Mouse (Mus musculus) liver, postnatal 0 days (tissue): ENCODE results near the gene Fzr1. TPM values are rescaled to one million over a fixed set of nuclear protein-coding genes. Genes with fewer than 3 reads are reported as not detected.

Experiments used
- ATAC-seq: fragments of 200-750 bp; cut with Nextera tagmentation; 2 replicates; pipeline ENCODE4 v1.8.0; 2017; ENCODE audit warnings: mild to moderate bottlenecking, moderate library complexity
- DNase-seq: peaks from one replicate; pipeline ENCODE4 v3.0.0-alpha.2; 2016
- H3K27ac ChIP-seq: fragments of 300-500 bp; sonication (generic); 2 replicates; pipeline ENCODE4 v1.5.1; 2014; ENCODE audit warnings: antibody characterized with exemption, moderate library complexity, mild to moderate bottlenecking, low read depth
- H3K27me3 ChIP-seq: fragments of 300-500 bp; sonication (generic); 2 replicates; pipeline ENCODE4 v1.6.1; 2014; ENCODE audit warnings: low read length, control low read depth, mixed read lengths; ENCODE audit not compliant: insufficient read depth
- H3K36me3 ChIP-seq: fragments of 300-500 bp; sonication (generic); replicated peaks from 2 replicates; pipeline ENCODE4 v1.6.1; 2014; ENCODE audit warnings: mild to moderate bottlenecking, control low read depth, low read length, moderate library complexity, mixed read lengths; ENCODE audit not compliant: insufficient read depth
- H3K4me1 ChIP-seq: fragments of 300-500 bp; sonication (generic); 2 replicates; pipeline ENCODE4 v1.6.1; 2014; ENCODE audit warnings: antibody characterized with exemption, mild to moderate bottlenecking, control low read depth; ENCODE audit not compliant: insufficient read depth
- H3K4me2 ChIP-seq: fragments of 300-500 bp; sonication (generic); 2 replicates; pipeline ENCODE4 v1.6.1; 2014; ENCODE audit warnings: low read depth, mild to moderate bottlenecking, low read length, moderate library complexity, mixed read lengths
- H3K4me3 ChIP-seq: fragments of 300-500 bp; sonication (generic); 2 replicates; pipeline ENCODE4 v1.5.1; 2014; ENCODE audit warnings: low read depth, low read length
- H3K9ac ChIP-seq: fragments of 300-500 bp; sonication (generic); replicated peaks from 2 replicates; pipeline ENCODE4 v1.6.1; 2014; ENCODE audit warnings: mild to moderate bottlenecking, moderate library complexity
- H3K9me3 ChIP-seq: fragments of 300-500 bp; sonication (generic); 2 replicates; pipeline ENCODE4 v1.6.1; 2016; ENCODE audit warnings: mild to moderate bottlenecking, control low read depth, low read length, mixed read lengths
- CTCF ChIP-seq: sonication (generic); IDR thresholded peaks from 2 replicates; pipeline ENCODE4 v1.5.1; 2016; ENCODE audit warnings: antibody characterized with exemption, low read depth
- EP300 ChIP-seq: IDR thresholded peaks from 2 replicates; pipeline ENCODE4 v1.6.1; 2016; ENCODE audit warnings: antibody characterized with exemption, low read depth, mild to moderate bottlenecking
- WGBS: fragments of 180-500 bp; shearing (Covaris S2); extraction: QIAGEN DNeasy Blood & Tissue Kit; methylation state at CpG from one replicate; pipeline ENCODE4 v1.1.7; 2014; ENCODE audit not compliant: insufficient replicate concordance; 5-methylcytosine and 5-hydroxymethylcytosine counted together
- polyA plus RNA-seq: library from polyadenylated mRNA; unstranded; fragments of >200 nt; fragmentation: Nextera tagmentation; extraction: Ambion mirVana; gene quantifications from 2 replicates; pipeline ENCODE4 v1.2.1, GENCODE M21; 2015

The Fzr1 gene
- polyA plus RNA-seq, 1 experiment from 2014 or later: 69.7 TPM

DNA sequence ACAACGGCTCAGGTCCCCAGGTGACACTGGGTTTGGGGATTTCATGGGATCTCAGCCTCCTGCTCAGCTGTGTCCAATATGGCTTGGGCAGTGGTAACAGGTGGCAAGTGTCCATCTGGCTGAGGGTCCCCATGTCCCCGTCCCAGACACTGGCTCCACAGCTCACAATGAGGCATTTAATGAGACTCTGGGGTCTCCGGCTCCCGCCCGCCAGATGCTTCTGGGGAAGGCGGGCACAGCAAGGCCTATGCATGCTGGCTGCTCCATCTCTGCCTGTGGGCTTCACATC lies 11.2 kb downstream of the Fzr1 start:
- Histone ChIP-seq H3K4me1 (peaks cover 37% of the 10 kb centered on the region), H3K9ac (no peak overlapping the region), H3K4me2 (no peak overlapping the region), H3K9me3 (no peaks in the 10 kb centered on the region), H3K27me3 (no peaks in the 10 kb centered on the region), H3K4me3 (no peak overlapping the region), H3K27ac (no peak overlapping the region), H3K36me3 (peaks cover 79% of the 10 kb centered on the region)
- DNase-seq (no peak), ATAC-seq (no peak)
- TF ChIP-seq CTCF (no peak), EP300 (no peak)
- WGBS: 89% methylated on average over 6 of the region's 6 CpGs

DNA sequence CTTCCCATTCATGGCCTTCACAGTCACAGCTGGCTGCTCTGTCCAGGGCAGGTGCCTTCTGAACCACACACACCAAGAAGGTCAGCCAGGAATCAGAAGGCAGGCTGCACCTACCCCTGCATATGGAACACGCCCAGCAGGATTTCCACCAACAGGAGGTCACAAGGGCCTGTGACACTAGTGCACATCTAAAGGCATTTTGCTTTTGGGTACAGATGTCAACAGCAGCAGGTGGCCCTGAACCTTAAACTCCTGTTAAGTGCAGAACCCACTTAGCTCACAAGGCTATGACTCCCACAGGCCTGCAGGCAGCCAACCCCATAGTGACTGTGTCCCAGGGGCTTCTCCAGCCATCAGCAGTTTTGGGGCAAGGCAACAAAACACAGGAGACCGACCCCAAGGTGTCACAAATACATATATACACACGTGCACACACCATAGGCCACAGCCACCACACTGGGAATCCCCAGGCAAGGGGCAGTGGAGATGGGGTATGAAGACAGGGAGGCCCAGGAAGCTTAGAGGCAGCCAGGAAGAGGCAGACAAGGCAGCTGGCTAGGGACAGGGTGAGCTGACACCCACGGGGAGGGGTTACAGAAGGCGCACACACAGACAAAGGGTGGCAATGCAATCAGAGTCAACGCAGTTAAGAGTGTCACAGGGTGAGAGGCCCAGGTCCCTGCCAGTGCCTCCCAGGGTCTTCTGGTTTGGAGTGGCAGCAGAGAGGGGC lies 11.7 kb downstream of the Fzr1 start:
- ATAC-seq: no peak
- WGBS: 63% methylated on average over 6 of the region's 6 CpGs

DNA sequence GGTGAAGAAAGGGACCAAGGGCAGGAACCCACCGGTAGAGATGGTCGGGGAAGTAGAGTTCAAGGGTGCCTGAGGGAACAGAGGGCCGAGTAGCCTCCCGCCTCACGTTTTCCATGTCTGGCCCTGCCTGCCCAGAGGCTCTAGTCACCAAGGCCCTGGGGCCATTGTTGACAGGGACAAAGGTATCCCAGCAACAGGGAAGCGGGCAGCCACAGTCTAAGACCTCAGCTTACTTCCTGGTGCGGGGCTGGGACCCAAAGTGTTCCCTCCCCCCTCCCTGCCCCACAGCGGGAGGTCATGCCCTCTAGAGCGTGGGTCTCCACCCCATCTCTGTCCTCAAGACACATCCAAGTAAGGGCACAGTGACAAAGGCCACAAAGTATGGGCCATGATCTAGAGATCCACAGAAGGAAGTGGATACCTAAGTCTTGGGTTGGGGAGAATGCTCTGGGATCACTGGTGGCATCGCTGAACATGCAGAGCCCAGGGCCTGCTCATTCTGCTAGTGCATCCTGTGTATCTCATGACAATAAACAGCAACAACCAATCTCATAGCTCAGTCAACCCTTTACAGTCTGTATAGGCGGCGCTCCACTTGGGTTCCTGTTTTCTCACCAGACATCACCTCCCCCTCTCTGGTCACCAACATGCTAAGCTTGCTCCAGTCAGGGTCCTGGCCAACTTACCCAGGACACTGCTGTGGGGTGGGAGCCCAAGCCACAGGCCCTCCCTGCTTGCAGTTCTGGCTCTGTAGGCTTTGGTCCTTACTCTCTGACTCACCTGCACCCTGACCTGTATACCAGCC lies 12.4 kb downstream of the Fzr1 start, which contains the start of gene 4930404N11Rik:
Gene 4930404N11Rik, minus strand, starts transcription at position 145 of the 805 bp plus-strand sequence.
- Histone ChIP-seq H3K9ac (no peak within 1 kb of the TSS), H3K9me3 (no peaks in the 10 kb centered on the region), H3K36me3 (peaks cover 79% of the 10 kb centered on the region), H3K4me1 (peaks cover 47% of the 10 kb centered on the region), H3K27ac (peak within 1 kb of the TSS; percentile 50; the same call in 1 of the 2 replicates), H3K27me3 (no peaks in the 10 kb centered on the region), H3K4me2 (no peak within 1 kb of the TSS), H3K4me3 (no peak within 1 kb of the TSS)
- TF ChIP-seq EP300: no peak
- no peak for TF ChIP-seq CTCF
- ATAC-seq (no peak), DNase-seq (peak; percentile 44)
- WGBS: 37% methylated on average over 12 of the region's 12 CpGs

More for the DNA sequence above, 11.7 kb downstream of the Fzr1 start:
- no peaks in the 10 kb centered on the region for H3K27me3 ChIP-seq
- DNase-seq: no peak
- H3K4me3 ChIP-seq: no peak overlapping the region
- peaks cover 42% of the 10 kb centered on the region for H3K4me1 ChIP-seq
- TF ChIP-seq EP300 (no peak), CTCF (no peak)
- no peak overlapping the region for H3K9ac ChIP-seq
- H3K36me3 ChIP-seq: peaks cover 79% of the 10 kb centered on the region
- H3K27ac ChIP-seq: peak overlapping the region; percentile 50; the same call in 1 of the 2 replicates
- no peak overlapping the region for H3K4me2 ChIP-seq
- H3K9me3 ChIP-seq: no peaks in the 10 kb centered on the region

DNA sequence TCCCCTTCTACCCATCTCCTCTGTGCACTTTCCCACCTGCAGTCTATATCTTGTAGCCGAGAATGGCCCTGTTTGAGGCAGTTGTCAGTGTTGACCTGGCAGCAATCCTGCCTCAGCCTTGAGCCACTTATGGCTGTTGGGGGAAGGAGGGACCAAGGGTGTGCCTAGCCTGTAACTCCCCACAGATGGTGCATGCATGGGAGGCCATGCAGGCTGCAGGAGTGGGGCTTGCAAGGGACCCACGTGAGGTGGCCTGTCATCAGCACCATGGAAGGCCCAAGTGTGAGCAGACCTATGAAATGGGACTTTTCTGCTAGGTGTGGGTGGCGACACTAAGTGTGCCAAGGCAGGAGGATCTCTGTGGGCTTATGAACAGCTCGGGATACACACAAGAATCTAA lies 13.2 kb downstream of the Fzr1 start:
- 49% methylated on average over 4 of the region's 4 CpGs for WGBS
- H3K9me3 ChIP-seq: no peaks in the 10 kb centered on the region
- H3K36me3 ChIP-seq: peaks cover 76% of the 10 kb centered on the region
- no peak overlapping the region for H3K9ac ChIP-seq
- no peak overlapping the region for H3K4me3 ChIP-seq
- no peaks in the 10 kb centered on the region for H3K27me3 ChIP-seq
- ATAC-seq: no peak
- H3K27ac ChIP-seq: 0 out of 2 replicates have a peak overlapping the region, but pooled peaks have one; percentile 50
- TF ChIP-seq CTCF (no peak), EP300 (no peak)
- no peak overlapping the region for H3K4me2 ChIP-seq
- peaks cover 50% of the 10 kb centered on the region for H3K4me1 ChIP-seq
- peak; percentile 42 for DNase-seq

DNA sequence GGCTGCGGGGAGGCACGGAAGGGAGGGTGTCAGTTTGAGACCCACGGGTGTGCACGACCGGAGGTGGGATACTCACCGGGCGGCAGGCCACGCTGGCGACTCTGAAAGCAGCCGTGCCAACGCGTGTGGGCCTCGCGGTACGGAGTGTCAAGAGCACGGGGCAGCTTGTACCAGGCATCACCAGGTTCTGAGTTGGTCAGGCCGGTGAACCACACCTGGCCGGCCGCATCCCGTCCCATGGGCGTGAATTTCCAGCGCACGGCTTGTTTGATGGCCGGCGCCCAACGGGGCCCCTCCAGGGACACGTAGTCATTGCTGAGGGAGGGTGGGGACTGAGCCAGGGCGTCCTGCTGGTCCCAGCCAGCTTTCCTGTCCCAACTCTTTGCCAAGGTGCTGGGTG lies 13.7 kb downstream of the Fzr1 start:
- no peaks in the 10 kb centered on the region for H3K9me3 ChIP-seq
- H3K27me3 ChIP-seq: no peaks in the 10 kb centered on the region
- H3K4me3 ChIP-seq: no peak overlapping the region
- H3K27ac ChIP-seq: no peak overlapping the region
- WGBS: 59% methylated on average over 28 of the region's 28 CpGs
- DNase-seq (peak; percentile 45), ATAC-seq (no peak)
- 0 out of 2 replicates have a peak overlapping the region, but pooled peaks have one; percentile 34 for H3K4me2 ChIP-seq
- no peak for TF ChIP-seq CTCF
- no peak for TF ChIP-seq EP300
- peaks cover 50% of the 10 kb centered on the region for H3K4me1 ChIP-seq
- no peak overlapping the region for H3K9ac ChIP-seq
- H3K36me3 ChIP-seq: peaks cover 73% of the 10 kb centered on the region
